Mouse (Mus musculus) embryonic facial prominence, embryonic 14.5 days (tissue): ENCODE results near the gene Stra6. TPM values are rescaled to one million over a fixed set of nuclear protein-coding genes. Genes with fewer than 3 reads are reported as not detected.

Experiments
- ATAC-seq: fragments of 200-750 bp; cut with Nextera tagmentation; 2 replicates; pipeline ENCODE4 v1.8.0; 2017; ENCODE audit warnings: low read depth, moderate number of reproducible peaks, moderate TSS enrichment
- DNase-seq: peaks from one replicate; pipeline ENCODE4 v3.0.0-alpha.2; 2015; ENCODE audit warnings: low spot score
- H3K27ac ChIP-seq: fragments of 300-500 bp; sonication (generic); replicated peaks from 2 replicates; pipeline ENCODE4 v1.5.1; 2014; ENCODE audit warnings: low read depth, mild to moderate bottlenecking, low read length, moderate library complexity
- H3K27me3 ChIP-seq: fragments of 300-500 bp; sonication (generic); replicated peaks from 2 replicates; pipeline ENCODE4 v1.6.1; 2014; ENCODE audit warnings: low read length; ENCODE audit not compliant: control insufficient read depth, insufficient read depth
- H3K36me3 ChIP-seq: fragments of 300-500 bp; sonication (generic); 2 replicates; pipeline ENCODE4 v1.6.1; 2014; ENCODE audit warnings: low read length, mixed read lengths; ENCODE audit not compliant: control insufficient read depth, insufficient read depth
- H3K4me1 ChIP-seq: fragments of 300-500 bp; sonication (generic); 2 replicates; pipeline ENCODE4 v1.6.1; 2014; ENCODE audit warnings: antibody characterized with exemption, low read length; ENCODE audit not compliant: control insufficient read depth, insufficient read depth
- H3K4me2 ChIP-seq: fragments of 300-500 bp; sonication (generic); 2 replicates; pipeline ENCODE4 v1.6.1; 2014; ENCODE audit warnings: low read depth, mild to moderate bottlenecking, low read length, moderate library complexity, mixed read lengths
- H3K4me3 ChIP-seq: fragments of 300-500 bp; sonication (generic); 2 replicates; pipeline ENCODE4 v1.5.1; 2014; ENCODE audit warnings: low read depth, mild to moderate bottlenecking, low read length
- H3K9ac ChIP-seq: fragments of 300-500 bp; sonication (generic); 2 replicates; pipeline ENCODE4 v1.6.1; 2014; ENCODE audit warnings: low read depth, mild to moderate bottlenecking, low read length, moderate library complexity, mixed read lengths
- H3K9me3 ChIP-seq: fragments of 300-500 bp; sonication (generic); 2 replicates; pipeline ENCODE4 v1.6.1; 2016; ENCODE audit warnings: low read length; ENCODE audit not compliant: control insufficient read depth
- WGBS: fragments of 180-500 bp; shearing (Covaris S2); extraction: QIAGEN DNeasy Blood & Tissue Kit; methylation state at CpG from one replicate; pipeline ENCODE4 v1.1.7; 2014; 5-methylcytosine and 5-hydroxymethylcytosine counted together
- polyA plus RNA-seq: library from polyadenylated mRNA; unstranded; fragments of >200 nt; fragmentation: Nextera tagmentation; extraction: Ambion mirVana; gene quantifications from 2 replicates; pipeline ENCODE4 v1.2.1, GENCODE M21; 2014

Gene Stra6
- polyA plus RNA-seq, 1 experiment from 2014 or later: 10.5 TPM

DNA sequence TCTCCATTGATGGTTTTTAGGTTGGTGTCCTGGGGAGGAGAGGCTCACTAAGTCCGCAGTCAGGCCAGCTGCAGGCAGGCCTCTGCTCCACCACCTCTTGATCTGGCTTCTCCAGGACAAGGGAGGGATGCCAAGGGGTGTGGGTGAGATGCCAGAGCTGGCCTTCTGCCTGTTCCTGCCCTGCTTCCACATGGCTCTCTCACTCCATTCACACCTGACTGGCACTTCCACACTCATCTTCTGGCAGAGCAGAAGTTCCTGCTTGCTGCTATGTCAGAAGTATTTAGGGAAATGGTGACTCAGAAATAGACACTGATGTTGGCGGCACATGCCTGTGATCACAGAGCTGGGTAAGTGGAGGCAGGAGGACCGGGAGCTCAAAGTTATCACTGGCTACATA, 4.0 kb downstream of the Stra6 start:
- DNase-seq (no peak), ATAC-seq (no peak)
- Histone ChIP-seq H3K4me1 (peaks cover 10% of the 10 kb centered on the region), H3K36me3 (no peaks in the 10 kb centered on the region), H3K4me2 (no peak overlapping the region), H3K27me3 (peaks cover 4% of the 10 kb centered on the region; the same call in 1 of the 2 replicates), H3K27ac (no peak overlapping the region), H3K9me3 (no peaks in the 10 kb centered on the region), H3K9ac (no peak overlapping the region), H3K4me3 (no peak overlapping the region)
- WGBS: 78% methylated on average over 3 of the region's 3 CpGs

- Histone ChIP-seq H3K4me3 (no peak overlapping the region), H3K4me2 (no peak overlapping the region), H3K9ac (no peak overlapping the region), H3K36me3 (no peaks in the 10 kb centered on the region), H3K27me3 (no peaks in the 10 kb centered on the region), H3K9me3 (no peaks in the 10 kb centered on the region), H3K27ac (no peak overlapping the region), H3K4me1 (no peaks in the 10 kb centered on the region)
- DNase-seq (peak; percentile 32), ATAC-seq (no peak)
- WGBS: 37% methylated on average over 3 of the region's 3 CpGs
Measured at GRCm38 (mm10) chr9:58074561-58074960, 11.0 kb downstream of the Stra6 start.

DNA sequence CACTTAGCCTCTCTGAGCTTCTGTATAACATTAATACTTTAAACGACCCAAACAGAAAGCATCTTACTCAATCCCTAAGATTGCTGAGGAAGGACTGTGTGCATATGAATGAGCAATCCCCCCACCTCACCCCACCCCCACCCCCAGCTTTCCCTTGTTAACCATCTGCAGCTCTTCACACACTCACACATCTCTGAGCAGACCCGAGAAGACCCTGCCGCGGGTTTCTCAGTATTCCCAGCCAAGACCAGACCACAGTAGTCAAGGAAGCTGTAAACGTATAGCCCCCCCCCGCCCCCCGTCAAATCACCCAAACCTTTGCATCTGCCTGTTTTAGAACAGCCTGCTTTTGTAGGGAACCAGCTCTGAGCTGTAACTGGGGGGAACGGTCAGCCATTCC, 21.0 kb downstream of the Stra6 start:
- 20% methylated on average over 8 of the region's 8 CpGs for WGBS
- no peaks in the 10 kb centered on the region for H3K9me3 ChIP-seq
- DNase-seq (no peak), ATAC-seq (no peak)
- no peak overlapping the region for H3K27ac ChIP-seq
- peaks cover 25% of the 10 kb centered on the region for H3K4me1 ChIP-seq
- H3K4me3 ChIP-seq: no peak overlapping the region
- no peak overlapping the region for H3K4me2 ChIP-seq
- H3K36me3 ChIP-seq: no peaks in the 10 kb centered on the region
- H3K27me3 ChIP-seq: no peaks in the 10 kb centered on the region
- no peak overlapping the region for H3K9ac ChIP-seq

DNA sequence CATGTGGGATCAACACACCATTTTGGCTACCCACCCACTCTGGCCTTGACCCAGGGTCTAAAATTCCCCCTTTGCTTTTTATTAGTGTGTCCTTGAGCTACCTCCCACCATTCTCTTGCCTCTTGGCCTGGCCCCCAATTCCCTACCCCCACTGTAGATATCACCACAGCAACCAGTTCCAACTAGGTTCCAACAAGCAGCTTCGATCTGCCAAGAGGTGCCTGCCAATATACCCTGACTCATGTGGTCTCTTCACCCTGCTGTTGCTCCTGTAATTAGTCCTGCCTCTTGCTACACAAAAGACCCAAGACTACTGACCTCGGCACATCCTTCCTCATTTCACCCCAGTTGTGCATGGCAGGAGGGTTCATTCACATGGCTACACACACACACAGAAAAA, 21.5 kb downstream of the Stra6 start:
- Histone ChIP-seq H3K4me1 (peaks cover 25% of the 10 kb centered on the region), H3K9ac (no peak overlapping the region), H3K9me3 (no peaks in the 10 kb centered on the region), H3K36me3 (no peaks in the 10 kb centered on the region), H3K4me3 (no peak overlapping the region), H3K4me2 (no peak overlapping the region), H3K27ac (no peak overlapping the region), H3K27me3 (no peaks in the 10 kb centered on the region)
- DNase-seq (no peak), ATAC-seq (no peak)
- WGBS: 20% methylated on average over 2 of the region's 2 CpGs

DNA sequence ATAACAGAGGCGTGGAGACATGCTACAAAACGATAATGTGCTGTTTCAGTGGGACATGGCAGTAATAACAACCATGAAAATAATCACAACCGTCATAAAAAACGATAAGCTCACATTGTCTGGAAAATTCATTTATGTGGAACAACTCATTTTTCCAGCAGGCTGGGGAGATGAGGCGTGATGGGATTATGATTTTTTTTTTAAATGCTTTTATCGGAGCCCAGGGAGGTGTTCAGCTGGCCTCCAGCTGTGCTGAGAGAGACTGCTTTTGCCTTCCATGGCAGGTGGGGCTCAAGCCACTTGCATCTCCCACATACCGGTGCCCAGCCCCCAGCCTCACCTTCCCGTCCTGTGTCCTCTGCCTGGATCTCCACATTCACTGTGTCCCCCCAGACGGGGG, 22.6 kb downstream of the Stra6 start:
- Histone ChIP-seq H3K27ac (no peak overlapping the region), H3K9me3 (no peaks in the 10 kb centered on the region), H3K36me3 (no peaks in the 10 kb centered on the region), H3K4me3 (no peak overlapping the region), H3K4me1 (peaks cover 25% of the 10 kb centered on the region), H3K4me2 (no peak overlapping the region), H3K9ac (no peak overlapping the region), H3K27me3 (no peaks in the 10 kb centered on the region)
- peak; percentile 53 for DNase-seq
- ATAC-seq: no peak
- WGBS: 26% methylated on average over 9 of the region's 9 CpGs

DNA sequence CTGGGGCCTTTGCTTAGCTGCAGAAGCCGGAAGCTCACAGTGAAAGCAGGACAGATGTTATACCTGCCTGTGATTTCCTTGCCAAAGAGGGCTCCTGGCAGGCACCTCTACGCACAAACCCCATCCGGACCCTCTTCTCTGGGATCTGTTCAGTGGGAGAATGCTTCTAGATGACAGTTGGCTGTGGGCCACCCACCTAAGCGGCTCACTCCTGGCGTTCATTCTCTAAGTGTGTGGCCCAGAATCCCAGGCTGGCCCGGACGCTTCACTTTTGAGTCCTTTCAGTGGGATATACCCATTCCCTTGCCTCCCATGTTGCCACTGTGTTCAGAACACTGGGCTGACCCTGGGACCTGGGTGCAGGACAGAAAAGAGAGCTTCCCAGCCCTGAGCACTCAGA, 23.3 kb downstream of the Stra6 start:
- no peaks in the 10 kb centered on the region for H3K36me3 ChIP-seq
- ATAC-seq (no peak), DNase-seq (no peak)
- H3K4me1 ChIP-seq: peaks cover 31% of the 10 kb centered on the region
- 40% methylated on average over 7 of the region's 7 CpGs for WGBS
- H3K27ac ChIP-seq: no peak overlapping the region
- H3K27me3 ChIP-seq: no peaks in the 10 kb centered on the region
- H3K4me2 ChIP-seq: no peak overlapping the region
- H3K4me3 ChIP-seq: no peak overlapping the region
- no peak overlapping the region for H3K9ac ChIP-seq
- H3K9me3 ChIP-seq: no peaks in the 10 kb centered on the region

DNA sequence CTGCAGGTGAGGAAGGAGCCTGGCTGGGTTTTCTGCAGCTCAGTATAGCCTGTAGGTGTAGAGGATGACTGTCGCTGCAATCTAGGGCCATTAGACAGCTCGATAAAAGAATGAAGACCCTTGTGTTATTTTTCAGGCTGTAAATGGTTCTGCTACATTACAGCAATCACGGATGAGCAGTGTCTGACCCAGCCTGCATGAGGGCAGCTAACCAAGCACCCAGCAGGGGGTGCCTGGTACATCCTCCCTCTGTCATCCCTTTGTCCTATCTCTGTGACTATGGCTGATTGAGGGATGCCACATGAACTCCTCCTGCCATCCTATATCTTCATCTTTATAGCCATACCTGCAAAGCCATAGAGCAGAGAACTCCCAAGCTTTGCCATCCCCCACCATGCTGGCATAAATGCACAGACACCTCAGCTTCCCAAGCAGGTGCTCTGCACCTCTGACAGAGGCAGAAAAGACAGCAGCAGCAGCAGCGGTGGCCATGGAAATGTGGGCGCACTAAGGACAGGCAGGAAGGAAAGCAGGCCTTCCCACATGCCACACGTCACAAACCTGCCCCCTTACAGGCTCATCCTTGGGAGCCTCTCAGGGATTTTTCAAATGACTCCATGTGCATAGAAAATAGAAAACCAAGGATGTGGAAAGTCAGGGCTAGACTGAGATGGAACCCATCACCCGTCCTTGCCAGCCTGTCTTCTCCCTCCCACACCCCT, 23.9 kb downstream of the Stra6 start:
- H3K9ac ChIP-seq: no peak overlapping the region
- DNase-seq (no peak), ATAC-seq (no peak)
- H3K36me3 ChIP-seq: no peaks in the 10 kb centered on the region
- H3K4me1 ChIP-seq: peaks cover 33% of the 10 kb centered on the region
- H3K4me3 ChIP-seq: no peak overlapping the region
- H3K4me2 ChIP-seq: no peak overlapping the region
- H3K9me3 ChIP-seq: no peaks in the 10 kb centered on the region
- H3K27ac ChIP-seq: no peak overlapping the region
- WGBS: 64% methylated on average over 7 of the region's 7 CpGs
- no peaks in the 10 kb centered on the region for H3K27me3 ChIP-seq

DNA sequence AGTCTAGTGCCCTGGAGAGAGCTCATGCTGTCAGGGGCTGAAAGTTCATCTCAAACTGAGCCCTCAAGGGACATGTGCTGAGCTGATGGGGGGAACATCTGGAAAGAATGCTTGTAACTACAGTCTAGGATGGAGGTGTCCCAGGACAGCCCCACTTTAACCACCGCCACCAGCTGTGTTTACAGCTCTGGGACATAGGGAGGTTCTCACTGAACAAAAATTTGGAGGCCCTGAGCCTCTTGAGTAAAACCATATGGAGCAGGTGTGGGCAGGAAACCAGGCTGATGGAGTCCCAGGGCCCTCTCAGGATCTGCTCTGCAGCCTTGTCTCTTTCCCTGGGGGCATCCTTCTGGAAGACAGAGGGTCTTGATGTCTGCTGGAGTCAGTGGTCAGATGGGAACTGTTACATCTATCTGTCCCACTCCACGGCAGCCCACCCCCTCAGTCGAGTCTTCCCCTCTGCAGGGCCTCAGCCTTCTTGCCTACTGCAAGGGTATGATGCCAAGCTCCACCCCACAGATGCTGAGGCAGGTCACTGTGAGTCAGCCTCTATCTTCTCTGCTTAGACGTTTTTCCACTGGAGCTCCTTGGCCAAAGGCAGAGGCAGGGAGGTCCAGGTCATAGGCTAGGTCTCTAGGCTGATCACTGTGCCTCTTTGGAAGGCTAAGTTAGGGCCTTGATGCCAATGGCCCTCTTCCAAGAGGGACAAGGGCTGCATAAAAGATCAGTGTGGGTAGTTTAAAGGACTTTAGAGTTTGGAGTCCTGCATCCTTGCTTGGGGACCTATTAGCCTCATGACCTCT, 28.2 kb downstream of the Stra6 start:
- no peaks in the 10 kb centered on the region for H3K27me3 ChIP-seq
- peak; percentile 83 for DNase-seq
- peak; percentile 79 for ATAC-seq
- no peaks in the 10 kb centered on the region for H3K9me3 ChIP-seq
- peaks cover 12% of the 10 kb centered on the region for H3K4me1 ChIP-seq
- no peak overlapping the region for H3K4me3 ChIP-seq
- WGBS: 26% methylated on average over 4 of the region's 4 CpGs
- H3K27ac ChIP-seq: no peak overlapping the region; the same call in 1 of the 2 replicates
- no peak overlapping the region for H3K9ac ChIP-seq
- no peak overlapping the region for H3K4me2 ChIP-seq
- no peaks in the 10 kb centered on the region for H3K36me3 ChIP-seq
